Mouse (Mus musculus) CH12.LX (cell line): ENCODE data around the gene Pcolce. TPM values are rescaled to one million over a fixed set of nuclear protein-coding genes. Genes with fewer than 3 reads are reported as not detected.

ENCODE experiments used
- DNase-seq: peaks from one replicate; pipeline ENCODE4 v3.0.0-alpha.2; 2013; ENCODE audit errors: extremely low read depth
- H3K27ac ChIP-seq: 2 replicates; pipeline ENCODE4 v1.5.1; 2012; ENCODE audit warnings: low read depth, mild to moderate bottlenecking, control low read depth, moderate library complexity; ENCODE audit not compliant: insufficient read depth
- H3K27me3 ChIP-seq: replicated peaks from 2 replicates; pipeline ENCODE3; 2012; ENCODE audit warnings: inconsistent platforms
- H3K36me3 ChIP-seq, 2 experiments: replicated peaks in 1 of 2; 2 replicates each; pipeline versions ENCODE3 to v1.6.1; 2012; ENCODE audit warnings: inconsistent platforms in 1 of 2, low read length in 1 of 2, mild to moderate bottlenecking in 1 of 2, mixed read lengths in 1 of 2, moderate library complexity in 1 of 2; ENCODE audit not compliant: control insufficient read depth in 1 of 2, insufficient read depth in 1 of 2
- H3K4me1 ChIP-seq, 2 experiments: 2 replicates each; pipeline ENCODE4 v1.6.1; 2012; ENCODE audit warnings: inconsistent platforms in 1 of 2, moderate library complexity in 1 of 2; ENCODE audit not compliant: insufficient read depth in 2 of 2, control insufficient read depth in 1 of 2
- H3K4me2 ChIP-seq: 2 replicates; pipeline ENCODE4 v1.6.1; 2012; ENCODE audit warnings: low read depth, mild to moderate bottlenecking, control low read depth; ENCODE audit not compliant: poor library complexity, insufficient read depth, severe bottlenecking
- H3K4me3 ChIP-seq, 3 experiments: fragments of 150-350 bp in 1 of 3; sonication (generic) in 1 of 3; replicated peaks in 1 of 3; 2 replicates each; pipeline versions ENCODE3 to v1.5.1; 2011 to 2012; ENCODE audit warnings: low read depth in 2 of 3, low read length in 2 of 3, mild to moderate bottlenecking in 2 of 3, moderate library complexity in 2 of 3, control low read depth in 1 of 3, improper control_type of control experiment in 1 of 3, inconsistent platforms in 1 of 3, mixed read lengths in 1 of 3; ENCODE audit not compliant: poor library complexity in 1 of 3
- H3K79me2 ChIP-seq: replicated peaks from 2 replicates; pipeline ENCODE4 v1.6.1; 2012; ENCODE audit warnings: mild to moderate bottlenecking, moderate library complexity; ENCODE audit not compliant: control insufficient read depth, poor library complexity, insufficient read depth, severe bottlenecking; ENCODE audit errors: extremely low read depth
- H3K9ac ChIP-seq: 2 replicates; pipeline ENCODE4 v1.6.1; 2012; ENCODE audit warnings: low read depth, mild to moderate bottlenecking, control low read depth, moderate library complexity; ENCODE audit not compliant: insufficient read depth
- H3K9me3 ChIP-seq: replicated peaks from 2 replicates; pipeline ENCODE3; 2012; ENCODE audit warnings: low read length, inconsistent platforms, mixed read lengths
- CHD2 ChIP-seq: IDR thresholded peaks from 2 replicates; pipeline ENCODE4 v1.6.1; 2011; ENCODE audit warnings: low read length, improper control_type of control experiment
- E2F4 ChIP-seq: IDR thresholded peaks from 2 replicates; pipeline ENCODE4 v1.6.1; 2011; ENCODE audit warnings: low read depth, low read length, improper control_type of control experiment; ENCODE audit not compliant: insufficient replicate concordance
- ELF1 ChIP-seq: IDR thresholded peaks from 2 replicates; pipeline ENCODE4 v1.6.1; 2014; ENCODE audit warnings: low read depth, mild to moderate bottlenecking, inconsistent platforms, low read length, improper control_type of control experiment
- ETS1 ChIP-seq: conservative IDR thresholded peaks from 2 replicates; pipeline ENCODE4 v1.6.1; 2012; ENCODE audit warnings: low read depth, mild to moderate bottlenecking, inconsistent platforms, low read length, improper control_type of control experiment, moderate library complexity
- GABPA ChIP-seq: IDR thresholded peaks from 2 replicates; pipeline ENCODE4 v1.6.1; 2012; ENCODE audit warnings: low read depth, low read length, improper control_type of control experiment, inconsistent platforms; ENCODE audit not compliant: insufficient replicate concordance
- HCFC1 ChIP-seq: IDR thresholded peaks from 2 replicates; pipeline ENCODE4 v1.6.1; 2012; ENCODE audit warnings: low read depth, mild to moderate bottlenecking, inconsistent platforms, low read length, improper control_type of control experiment
- IRF4 ChIP-seq: IDR thresholded peaks from 2 replicates; pipeline ENCODE4 v1.6.1; 2014; ENCODE audit warnings: low read depth, mild to moderate bottlenecking, inconsistent platforms, low read length, improper control_type of control experiment
- JUN ChIP-seq: IDR thresholded peaks from 2 replicates; pipeline ENCODE4 v1.6.1; 2011; ENCODE audit warnings: low read depth, mild to moderate bottlenecking, low read length, improper control_type of control experiment, moderate library complexity; ENCODE audit not compliant: insufficient read depth
- KAT2A ChIP-seq: IDR thresholded peaks from 2 replicates; pipeline ENCODE4 v1.6.1; 2012; ENCODE audit warnings: low read length, improper control_type of control experiment, inconsistent platforms; ENCODE audit not compliant: insufficient replicate concordance
- MAX ChIP-seq: IDR thresholded peaks from 2 replicates; pipeline ENCODE4 v1.6.1; 2011; ENCODE audit warnings: low read length, improper control_type of control experiment
- MAZ ChIP-seq: IDR thresholded peaks from 2 replicates; pipeline ENCODE4 v1.6.1; 2012; ENCODE audit warnings: low read depth, mild to moderate bottlenecking, inconsistent platforms, low read length, improper control_type of control experiment, moderate library complexity
- MXI1 ChIP-seq: IDR thresholded peaks from 2 replicates; pipeline ENCODE4 v1.6.1; 2011; ENCODE audit warnings: mild to moderate bottlenecking, low read depth, low read length, improper control_type of control experiment
- MYC ChIP-seq: IDR thresholded peaks from 2 replicates; pipeline ENCODE4 v1.6.1; 2011; ENCODE audit warnings: low read depth, mild to moderate bottlenecking, improper control_type of control experiment, low read length
- NELFE ChIP-seq: IDR thresholded peaks from 2 replicates; pipeline ENCODE4 v1.6.1; 2011; ENCODE audit warnings: low read depth, low read length, improper control_type of control experiment
- POLR2A ChIP-seq: IDR thresholded peaks from 2 replicates; pipeline ENCODE4 v1.6.1; 2011; ENCODE audit warnings: low read depth, mild to moderate bottlenecking, improper control_type of control experiment, low read length
- RCOR1 ChIP-seq: conservative IDR thresholded peaks from 2 replicates; pipeline ENCODE4 v1.6.1; 2012; ENCODE audit warnings: low read depth, mild to moderate bottlenecking, inconsistent platforms, low read length, improper control_type of control experiment
- SMC3 ChIP-seq: IDR thresholded peaks from 2 replicates; pipeline ENCODE4 v1.6.1; 2011; ENCODE audit warnings: low read depth, low read length, improper control_type of control experiment
- UBTF ChIP-seq: IDR thresholded peaks from 2 replicates; pipeline ENCODE4 v1.6.1; 2012; ENCODE audit warnings: low read depth, mild to moderate bottlenecking, inconsistent platforms, low read length, improper control_type of control experiment, moderate library complexity
- USF1 ChIP-seq: IDR thresholded peaks from 2 replicates; pipeline ENCODE4 v1.6.1; 2014; ENCODE audit warnings: low read depth, mild to moderate bottlenecking, inconsistent platforms, low read length, improper control_type of control experiment
- USF2 ChIP-seq: conservative IDR thresholded peaks from 2 replicates; pipeline ENCODE4 v1.6.1; 2011; ENCODE audit warnings: low read depth, low read length, improper control_type of control experiment
- ZMIZ1 ChIP-seq: IDR thresholded peaks from 2 replicates; pipeline ENCODE4 v1.6.1; 2012; ENCODE audit warnings: low read depth, mild to moderate bottlenecking, inconsistent platforms, low read length, improper control_type of control experiment
- dilution Hi-C: fragments of 300-500 bp; cut with MboI; formaldehyde crosslinking; loops from 2 replicates; pipeline ENCODE4 v1.14.3; 2020; ENCODE audit warnings: low sequenced_read_pairs; ENCODE audit not compliant: extremely low pct_unique_long_range_greater_than_20kb, extremely low pct_ligation_motif_present
- in situ Hi-C: fragments of 300-500 bp; cut with MboI; formaldehyde crosslinking; loops from 3 replicates; pipeline ENCODE4 v1.14.3; 2019; ENCODE audit warnings: low sequenced_read_pairs, low pct_ligation_motif_present, low pct_unique_long_range_greater_than_20kb, mixed read lengths
- polyA plus RNA-seq: library from polyadenylated mRNA; unstranded; fragments of >175 nt; gene quantifications from 2 replicates; pipeline ENCODE4 v1.2.1, GENCODE M21; 2012; ENCODE audit warnings: low read depth; ENCODE audit not compliant: insufficient read length
- total RNA-seq, 2 experiments: library from RNA; depleted of rRNA; stranded (reverse); fragments of 300-350 nt in 1 of 2; fragments of >200 nt in 1 of 2; gene quantifications; 2 replicates each; pipeline ENCODE4 v1.2.3; 2012 to 2014

The Pcolce gene
- total and polyA plus RNA-seq, 3 experiments, result 0.30 to 0.97 TPM; not detected in 1

- no peak overlapping the region for H3K27ac ChIP-seq
- TF ChIP-seq GABPA, result no peak
- TF ChIP-seq ETS1, result no peak
- no peak for TF ChIP-seq ELF1
- no peak for TF ChIP-seq MXI1
- no peak for TF ChIP-seq IRF4
- no peak for TF ChIP-seq HCFC1
- TF ChIP-seq MYC, result no peak
- TF ChIP-seq RCOR1, result no peak
- TF ChIP-seq USF1, result no peak
- TF ChIP-seq CHD2, result no peak
- TF ChIP-seq, all 38 proteins: peak for 0
- Histone ChIP-seq H3K9me3 (no peaks in the 10 kb centered on the region), H3K4me3 (no peak overlapping the region), H3K4me2 (no peak overlapping the region), H3K27me3 (peaks cover 8% of the 10 kb centered on the region), H3K4me1 (no peaks in the 10 kb centered on the region), H3K36me3 (no peaks in the 10 kb centered on the region), H3K9ac (no peak overlapping the region), H3K79me2 (no peaks in the 10 kb centered on the region)
- in situ Hi-C loops (no loop called here), dilution Hi-C loops (no loop called here)
- DNase-seq, result no peak
These were observed 33.3 kb downstream of the Pcolce start for GRCm38 (mm10) chr5:137580246-137580645.

- in situ Hi-C loops, result no loop called here
- H3K27ac ChIP-seq, result no peak overlapping the region
- no peak overlapping the region for H3K4me3 ChIP-seq
- dilution Hi-C loops, result no loop called here
- no peaks in the 10 kb centered on the region for H3K79me2 ChIP-seq
- H3K4me1 ChIP-seq, result peaks cover 0 to 17% of the 10 kb centered on the region in 2 experiments; a peak in 2 of 4 replicates
- no peaks in the 10 kb centered on the region for H3K36me3 ChIP-seq
- no peak for DNase-seq
- no peak overlapping the region for H3K4me2 ChIP-seq
- no peak overlapping the region for H3K9ac ChIP-seq
- H3K9me3 ChIP-seq, result no peaks in the 10 kb centered on the region
- TF ChIP-seq RCOR1, result no peak
- no peak for TF ChIP-seq NELFE
- no peak for TF ChIP-seq JUN
- no peak for TF ChIP-seq USF1
- TF ChIP-seq POLR2A, result no peak
- no peak for TF ChIP-seq SMC3
- TF ChIP-seq CHD2, result no peak
- no peak for TF ChIP-seq E2F4
- no peak for TF ChIP-seq MAX
- TF ChIP-seq ZMIZ1, result no peak
- TF ChIP-seq ETS1, result no peak
- no peak for TF ChIP-seq UBTF
- no peak for TF ChIP-seq ELF1
- TF ChIP-seq KAT2A, result no peak
- TF ChIP-seq USF2, result no peak
- no peak for TF ChIP-seq MAZ
- TF ChIP-seq MYC, result no peak
- TF ChIP-seq, all 38 proteins: peak for 0
- H3K27me3 ChIP-seq, result peaks cover 11% of the 10 kb centered on the region
These were observed 39.1 kb downstream of the Pcolce start for GRCm38 (mm10) chr5:137574470-137574901.
